Mouse (Mus musculus) thymus, postnatal 10 days (tissue): ENCODE results near the gene Gm28035.

ENCODE experiments used
- DNase-seq, 2 experiments: peaks; one replicate each; pipeline ENCODE4 v3.0.0; 2021; ENCODE audit warnings: low spot score in 2 of 2

The Gm28035 gene

DNA sequence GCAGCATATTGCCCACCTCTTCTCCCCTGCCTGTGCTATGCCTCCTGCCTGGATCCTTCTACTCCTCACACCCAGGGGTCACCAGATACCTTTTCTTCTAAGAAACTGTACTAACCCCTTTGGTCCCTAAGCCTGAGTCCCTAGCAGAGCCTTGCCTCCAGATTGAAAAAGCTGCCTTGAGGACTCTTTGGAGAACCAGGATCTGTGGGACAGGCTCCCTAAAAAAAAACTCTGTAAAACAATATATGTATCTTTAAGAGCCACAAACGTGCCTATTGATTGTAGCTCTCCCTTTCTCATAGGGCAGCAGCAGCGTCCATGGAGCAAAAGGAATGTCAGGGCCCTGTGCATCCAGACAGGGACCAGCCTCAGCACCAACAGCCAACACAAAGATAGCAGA lies at the start of gene Gm28035:
Gene Gm28035, plus strand, starts transcription at position 301 of the 400 bp plus-strand sequence.
- no peak for DNase-seq

DNA sequence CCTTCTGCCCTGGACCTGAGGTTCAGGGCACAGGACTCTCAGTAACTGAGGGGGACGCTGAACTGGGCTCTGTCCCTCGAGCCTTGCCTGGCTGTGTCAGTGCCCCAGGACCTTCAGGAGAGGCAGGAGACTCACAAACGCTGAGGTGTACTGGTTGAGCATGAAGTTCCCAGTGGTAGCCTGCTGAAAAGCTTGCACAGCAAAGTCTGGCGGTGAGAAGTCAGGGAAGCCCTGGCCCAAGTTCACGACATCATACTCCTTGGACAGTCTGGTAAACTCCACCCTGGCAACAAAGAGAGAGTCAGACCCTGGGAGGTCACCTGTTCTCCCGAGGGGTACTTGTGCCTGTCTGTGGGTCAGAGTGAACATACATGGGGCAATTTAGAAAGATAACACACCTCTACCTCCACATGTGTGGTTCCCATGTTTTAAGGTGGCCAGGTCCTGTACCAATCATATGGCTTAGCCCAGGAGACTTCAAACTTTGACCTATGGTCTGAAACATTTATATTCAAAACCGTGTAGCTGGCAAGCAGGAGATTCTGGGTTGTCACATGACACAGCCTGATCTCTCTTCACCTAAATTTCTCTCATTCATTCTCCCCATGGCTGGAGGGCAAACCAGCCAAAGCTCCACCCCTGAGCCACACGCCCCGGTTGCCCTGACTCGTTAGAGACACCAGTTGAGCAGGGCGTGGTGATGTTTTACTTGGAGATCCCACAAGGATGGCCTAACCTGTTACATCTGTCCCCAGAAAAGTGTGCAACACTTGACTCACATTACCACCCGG lies 48.4 kb upstream of the Gm28035 start:
- DNase-seq: no peak

DNA sequence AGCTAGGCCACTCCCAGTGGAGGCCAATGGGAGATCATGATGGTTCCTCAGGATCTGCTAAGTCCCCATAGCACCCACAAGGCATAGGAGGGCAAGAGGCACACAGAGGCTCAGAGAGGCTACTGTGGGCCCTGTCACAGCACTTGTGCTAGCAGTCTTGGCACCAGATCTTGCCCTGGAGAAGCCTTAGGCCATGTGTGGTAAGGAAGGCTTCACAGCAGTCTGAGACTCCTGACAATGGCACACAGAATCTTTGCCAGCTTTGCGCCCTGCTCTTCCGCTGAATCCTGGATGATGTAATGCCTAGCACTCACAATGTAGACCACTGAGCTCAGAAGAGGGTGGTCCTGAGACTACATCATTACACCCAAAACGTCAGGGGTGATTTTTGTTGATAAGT lies 45.7 kb upstream of the Gm28035 start:
- no peak for DNase-seq

DNA sequence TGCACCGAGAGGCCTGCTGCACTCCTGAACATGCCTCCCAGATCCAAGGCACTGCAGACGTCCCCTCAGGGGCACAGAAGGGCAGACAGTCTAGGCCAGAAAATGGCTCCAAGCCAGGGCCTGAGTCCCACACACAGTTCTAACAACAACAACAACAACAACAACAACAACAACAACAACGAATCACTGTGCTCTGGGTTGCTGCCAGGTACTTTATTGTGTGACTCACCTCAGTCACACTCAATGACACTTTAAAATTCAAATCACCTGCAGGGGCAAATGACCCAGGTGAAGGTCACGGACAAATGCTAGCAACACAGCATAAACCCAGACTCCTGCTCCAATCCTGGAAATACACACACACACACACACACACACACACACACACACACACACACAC lies 42.3 kb upstream of the Gm28035 start:
- DNase-seq: no peak

DNA sequence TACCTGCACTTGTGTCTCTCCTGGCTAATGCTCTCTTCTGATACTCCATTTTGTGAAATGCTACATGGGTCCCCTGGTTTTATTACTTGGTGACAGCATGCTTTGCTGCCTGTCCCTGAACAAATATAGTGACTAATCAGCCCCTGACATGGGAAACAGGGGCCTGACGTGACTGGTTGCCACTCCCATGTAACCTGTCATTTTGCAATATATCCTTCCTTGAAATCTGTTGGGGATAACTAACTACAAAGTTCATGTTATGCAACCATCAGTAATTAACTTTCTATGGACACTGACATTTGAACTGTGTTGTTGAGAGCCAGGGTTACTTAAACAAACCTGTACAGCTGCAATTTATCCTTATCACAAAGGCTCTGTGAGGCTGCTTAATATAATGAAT lies 40.4 kb upstream of the Gm28035 start:
- no peak for DNase-seq

DNA sequence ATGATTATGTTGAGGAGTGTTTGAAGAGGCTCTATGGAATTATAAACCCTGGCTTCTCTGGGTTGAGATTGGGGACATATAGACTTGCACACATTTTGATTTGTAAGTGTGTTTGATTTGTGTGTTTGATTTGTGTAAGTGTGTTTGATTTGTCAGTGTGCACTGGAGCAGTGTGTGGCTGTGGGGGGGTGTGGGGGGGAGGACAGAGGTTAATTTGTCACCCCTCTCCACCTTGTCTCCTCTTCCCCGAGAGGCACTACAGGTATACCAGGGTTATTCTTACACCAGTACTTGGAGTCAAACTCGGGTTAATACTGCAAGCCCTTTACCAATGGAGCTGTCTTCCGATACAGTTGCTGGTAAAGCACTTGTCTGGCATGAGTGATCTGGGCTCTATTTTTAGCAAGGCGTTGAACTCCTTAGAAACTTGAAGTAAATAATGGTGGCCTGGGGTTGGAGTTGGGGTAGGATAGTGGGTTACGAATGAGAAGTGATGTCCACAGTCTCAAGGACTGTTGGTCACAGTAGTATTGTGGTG lies 39.9 kb upstream of the Gm28035 start:
- DNase-seq: no peak

DNA sequence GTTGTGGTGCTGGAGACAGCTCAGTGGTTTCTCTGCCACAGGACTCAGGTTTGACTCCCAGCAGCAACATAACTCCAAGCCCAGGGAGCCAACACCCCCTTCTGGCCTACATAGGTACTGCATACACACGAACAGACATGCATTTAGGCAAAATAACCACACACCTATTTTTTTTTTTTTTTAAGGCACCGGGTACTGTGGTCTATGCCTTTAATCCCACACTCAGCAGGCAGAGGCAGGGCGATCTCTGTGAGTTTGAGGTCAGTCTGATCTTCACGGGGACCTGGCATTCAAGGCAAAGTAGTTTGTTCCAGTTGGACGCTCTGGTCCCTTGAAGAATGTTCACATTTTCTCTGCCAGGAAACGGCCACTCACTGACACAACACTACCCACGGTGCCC lies 36.9 kb upstream of the Gm28035 start:
- DNase-seq: peak; percentile 14 to 40

DNA sequence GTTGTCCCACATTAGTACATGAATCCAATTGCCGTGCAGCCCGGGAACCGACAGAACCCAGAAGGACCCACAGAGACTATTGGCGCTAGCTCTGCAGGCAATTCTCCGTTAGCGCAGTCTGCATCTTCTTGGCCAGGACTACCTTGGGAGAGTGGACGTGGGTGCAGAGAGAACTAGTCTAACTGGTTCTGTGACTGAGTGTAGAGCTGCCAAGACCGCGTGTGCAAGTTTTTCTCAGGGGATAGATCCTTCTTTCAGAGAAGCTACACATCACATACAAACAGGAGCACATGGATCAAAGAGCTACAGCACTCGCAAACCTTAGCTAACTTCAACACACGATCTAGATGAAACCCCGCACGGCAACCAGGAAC lies 35.1 kb upstream of the Gm28035 start:
- no peak for DNase-seq

DNA sequence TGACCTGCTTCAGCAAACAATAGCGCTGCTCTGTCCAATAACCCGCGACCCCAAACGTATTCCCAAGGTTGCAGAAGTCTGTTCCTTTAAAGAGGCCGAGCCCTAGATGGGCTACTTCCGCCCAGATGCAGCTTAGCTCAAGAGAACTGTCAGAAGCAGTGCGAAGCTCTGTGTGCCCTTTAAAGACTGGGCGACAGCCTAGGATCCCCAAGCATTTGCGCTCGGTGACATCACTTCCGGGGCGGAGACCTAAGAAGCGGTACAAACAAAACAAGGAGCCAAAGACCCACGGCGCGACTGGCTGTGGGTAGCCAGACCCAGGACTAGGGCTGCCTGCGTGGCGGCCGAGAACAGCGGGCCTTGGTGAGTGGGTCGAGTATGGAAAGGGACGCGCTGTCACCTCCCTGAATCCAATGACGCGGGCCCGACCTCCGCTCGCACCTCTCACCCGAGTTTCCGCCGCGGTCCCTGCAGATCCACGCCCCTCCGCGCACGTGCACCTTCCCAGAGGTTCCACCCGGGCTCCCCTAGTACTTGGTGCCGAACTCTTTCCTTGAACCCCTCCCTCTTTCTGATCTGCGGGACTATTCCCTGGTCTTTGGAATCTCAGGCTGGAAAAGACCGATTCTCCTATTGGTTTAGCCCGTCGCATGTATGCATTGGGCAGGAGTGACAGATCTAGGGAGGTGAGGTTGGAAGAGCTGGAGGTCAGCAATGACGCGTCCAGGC lies 34.6 kb upstream of the Gm28035 start, which contains the start of gene Kyat1:
Gene Kyat1, minus strand, starts transcription at position 219 of the 729 bp plus-strand sequence.
- peak; percentile 86 to 89 for DNase-seq

DNA sequence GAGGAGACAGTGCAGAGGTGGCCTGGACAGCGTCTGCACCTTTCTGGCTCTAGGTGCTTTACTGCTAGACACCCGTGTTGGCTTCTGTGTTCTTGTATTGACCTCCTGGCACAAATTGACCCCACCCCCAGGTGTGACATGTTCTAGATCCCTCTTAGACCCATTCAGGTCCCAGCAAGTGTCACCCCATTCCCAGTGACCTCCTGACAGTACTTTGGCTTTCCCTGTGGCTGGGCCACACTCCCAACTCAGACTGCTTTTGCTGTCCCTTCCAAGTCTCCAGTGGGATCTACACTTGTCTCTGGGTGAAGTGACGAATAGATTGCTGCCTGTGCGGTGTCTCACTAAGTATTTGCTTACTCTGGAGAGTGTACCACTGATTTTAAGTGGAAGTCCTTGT lies 33.0 kb upstream of the Gm28035 start:
- DNase-seq: no peak

DNA sequence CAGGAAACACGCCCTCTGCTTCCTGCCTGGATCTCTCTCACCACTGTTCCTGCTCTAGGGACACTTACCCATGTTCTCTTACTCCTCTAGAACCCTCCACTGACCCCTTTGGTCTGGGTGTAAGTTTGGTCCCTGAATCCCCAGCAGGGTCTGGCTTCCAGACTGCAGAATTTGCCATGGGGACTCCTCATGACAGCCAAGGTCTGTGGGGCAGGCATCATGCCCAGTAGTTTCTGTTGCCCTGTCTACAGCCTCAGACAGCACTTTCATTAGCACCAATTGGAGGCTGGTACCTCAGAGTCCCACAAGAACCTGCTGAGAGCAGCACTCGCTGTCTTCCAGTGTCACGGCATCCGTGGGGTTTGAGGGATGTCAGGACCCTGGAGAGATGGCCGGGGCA lies 32.5 kb upstream of the Gm28035 start:
- DNase-seq: no peak

DNA sequence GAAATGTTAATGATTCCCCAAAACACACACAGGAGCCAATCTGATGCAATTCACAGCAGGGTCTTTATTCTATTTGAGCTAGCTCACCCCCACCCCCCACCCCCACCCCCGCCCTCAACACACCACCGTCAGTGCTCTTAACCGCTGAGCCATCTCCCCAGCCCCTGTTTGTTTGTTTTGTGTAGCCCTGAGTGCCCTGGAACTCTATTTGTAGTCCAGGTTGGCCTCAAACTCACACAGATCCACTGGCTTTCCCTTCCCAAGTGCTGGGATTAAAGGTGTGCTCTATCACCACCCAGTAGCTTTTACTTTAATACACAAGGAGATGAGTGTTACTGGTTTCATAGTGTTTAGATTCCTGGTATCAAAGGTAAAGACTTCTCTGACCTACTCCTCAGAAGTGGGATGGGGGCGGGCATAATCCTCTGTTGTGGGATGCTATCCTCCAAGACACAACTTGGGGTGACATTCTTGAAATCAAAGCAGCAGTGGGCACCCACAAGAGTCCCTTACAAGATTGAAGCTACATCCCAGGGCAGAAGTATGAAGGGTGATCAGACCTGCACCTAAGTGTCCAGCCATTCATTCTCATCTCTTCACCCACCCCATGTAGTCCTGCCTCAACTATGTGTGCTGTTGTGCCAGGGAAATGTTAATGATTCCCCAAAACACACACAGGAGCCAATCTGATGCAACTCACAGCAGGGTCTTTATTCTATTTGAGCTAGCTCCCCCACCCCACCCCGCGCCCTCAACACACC lies 28.8 kb upstream of the Gm28035 start:
- DNase-seq: no peak

DNA sequence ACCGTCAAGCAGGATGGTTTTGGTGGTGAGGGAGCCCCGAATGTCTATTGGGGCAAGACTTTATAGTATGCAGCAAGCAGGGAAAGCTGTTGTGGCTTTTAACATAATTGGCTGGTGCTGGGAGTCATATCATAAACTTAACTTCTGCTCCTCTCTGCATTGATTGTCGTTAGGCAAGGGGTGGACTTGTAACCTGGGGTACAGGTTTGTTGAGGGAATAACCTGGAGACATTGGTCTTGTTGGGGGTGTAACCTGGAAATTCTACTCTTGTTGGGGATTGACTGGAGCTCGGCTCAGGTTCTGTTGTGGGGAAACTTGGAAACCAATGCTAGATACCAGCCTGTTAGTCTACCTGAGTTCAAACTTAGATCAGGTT lies 28.2 kb upstream of the Gm28035 start:
- DNase-seq: no peak

DNA sequence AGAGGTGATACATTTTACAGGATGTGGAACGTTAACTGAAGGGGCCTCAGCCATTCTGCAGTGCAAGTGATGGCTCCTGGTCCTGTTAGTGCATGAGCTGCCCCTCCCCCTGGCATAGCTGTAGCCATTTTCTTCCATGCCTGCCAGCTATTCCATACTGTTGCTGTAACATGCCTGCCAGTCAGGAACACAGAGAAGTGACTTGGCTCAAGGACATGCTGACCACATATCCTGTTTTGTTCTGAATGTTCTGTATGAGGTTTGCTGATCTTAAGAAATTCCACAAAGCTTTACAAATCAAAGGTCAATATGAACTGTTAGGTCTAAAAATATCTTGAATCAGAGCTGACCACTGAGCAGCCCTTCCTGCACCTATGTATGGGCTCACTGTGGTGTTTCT lies 27.4 kb upstream of the Gm28035 start:
- DNase-seq: no peak

DNA sequence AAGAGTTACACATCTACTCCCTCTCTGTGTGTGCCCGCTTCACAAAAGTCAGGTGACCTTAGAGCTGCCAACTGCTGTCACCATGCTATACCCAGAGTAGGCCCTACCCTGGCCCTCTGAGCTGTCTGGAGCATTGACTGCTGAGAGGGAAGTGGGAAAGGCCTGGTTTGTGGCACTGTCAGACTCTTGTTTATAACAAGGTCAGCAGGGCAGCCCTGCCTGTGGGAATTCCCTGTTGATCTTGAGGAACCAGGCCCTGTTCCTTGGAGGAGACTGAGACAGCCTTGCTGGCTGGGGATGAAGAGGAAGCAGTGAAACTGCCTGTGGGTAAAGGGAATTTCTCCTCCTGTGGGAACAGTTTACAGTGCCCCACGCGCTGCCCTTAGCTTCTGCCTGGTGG lies 25.6 kb upstream of the Gm28035 start:
- DNase-seq: no peak

DNA sequence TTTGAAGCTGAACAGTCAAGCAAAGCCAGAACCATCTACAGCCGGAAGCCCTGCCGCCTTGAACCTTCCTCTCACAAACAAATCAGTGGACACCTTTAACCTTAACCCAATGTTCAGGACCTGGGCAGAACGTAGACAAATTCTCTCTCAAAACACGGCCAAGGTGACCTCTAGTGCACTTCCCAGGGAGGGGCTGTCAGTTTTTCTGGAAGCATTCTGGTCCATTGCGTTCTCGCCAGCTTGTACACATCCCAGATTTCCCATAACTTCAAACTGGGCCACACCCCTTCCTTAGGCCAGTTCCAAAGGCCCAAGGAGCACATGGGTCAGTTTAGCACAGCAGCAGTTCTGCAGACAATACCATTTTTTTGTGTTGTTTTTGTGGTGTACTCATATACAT lies 24.9 kb upstream of the Gm28035 start:
- no peak for DNase-seq

DNA sequence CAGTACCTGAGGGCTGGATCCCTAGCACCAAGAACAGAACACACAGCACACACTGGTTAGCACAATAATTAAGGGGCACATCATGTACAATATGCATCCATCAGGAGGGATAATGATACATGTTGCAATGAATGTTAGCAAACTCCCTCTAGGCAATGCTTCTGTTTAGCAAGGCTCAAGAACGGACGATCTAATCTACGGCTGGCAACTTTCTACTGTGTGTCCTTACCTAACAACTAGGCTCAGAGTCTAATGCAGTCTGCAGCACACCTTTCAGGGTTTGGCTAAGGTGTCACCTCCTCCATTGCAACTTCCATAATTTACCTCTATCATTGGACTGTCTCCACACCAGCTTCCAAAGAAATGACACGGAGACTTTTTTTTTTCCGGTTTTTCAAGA lies 24.1 kb upstream of the Gm28035 start:
- DNase-seq: no peak

DNA sequence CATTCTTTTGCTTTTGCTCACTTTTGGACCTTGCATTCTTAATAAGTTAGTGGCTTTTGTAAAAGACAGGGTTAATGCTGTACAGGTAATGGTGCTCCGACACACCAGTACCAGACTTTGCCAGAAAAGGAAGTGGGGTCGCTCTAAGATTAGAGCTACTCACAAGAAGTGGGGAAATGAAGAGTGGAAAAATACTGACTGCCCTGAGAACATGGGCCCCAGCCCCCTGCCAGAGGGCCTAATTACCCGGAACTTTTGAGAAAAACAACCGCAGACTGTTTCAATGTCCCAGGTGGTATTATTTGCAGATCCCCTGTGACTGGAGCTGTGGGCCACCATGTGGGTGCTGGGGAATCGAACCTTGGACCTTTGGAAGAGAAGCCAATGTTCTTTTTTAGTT lies 4.8 kb upstream of the Gm28035 start:
- DNase-seq: no peak

DNA sequence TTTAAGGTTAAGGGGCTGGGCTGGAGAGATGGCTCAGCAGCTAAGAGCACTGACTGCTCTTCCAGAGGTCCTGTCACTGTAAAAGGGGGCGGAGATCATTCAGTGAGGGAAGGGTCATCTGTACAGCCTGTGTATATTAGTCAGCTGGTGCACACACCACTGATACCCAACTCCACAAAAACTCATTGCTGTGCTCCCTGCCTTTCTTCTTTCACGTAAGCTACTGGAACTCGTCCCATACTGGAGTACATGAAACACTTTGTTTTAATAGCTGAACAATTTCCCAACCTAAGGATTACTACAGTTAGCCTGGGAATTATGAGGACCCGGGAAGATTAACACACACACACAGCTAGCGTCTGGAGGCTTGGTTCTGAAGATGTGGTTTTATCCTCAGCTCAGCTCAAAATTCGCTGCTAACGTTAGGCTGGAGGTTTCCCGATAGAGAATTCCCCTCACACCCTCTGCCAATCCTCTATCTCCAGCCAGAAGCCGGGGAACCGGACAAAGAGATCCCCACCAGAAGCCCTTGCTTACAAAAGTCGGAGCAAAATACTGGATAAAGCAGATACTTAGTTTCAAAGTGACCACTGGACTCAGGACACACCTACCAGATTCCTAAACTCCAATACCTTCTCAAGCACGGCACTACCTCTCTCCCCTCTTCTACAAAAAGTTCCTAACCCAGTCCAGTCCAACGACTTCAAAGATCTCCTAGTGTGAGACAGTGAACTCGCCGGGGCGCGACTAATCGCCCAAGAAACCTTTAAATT lies 3.8 kb upstream of the Gm28035 start:
- DNase-seq: no peak

DNA sequence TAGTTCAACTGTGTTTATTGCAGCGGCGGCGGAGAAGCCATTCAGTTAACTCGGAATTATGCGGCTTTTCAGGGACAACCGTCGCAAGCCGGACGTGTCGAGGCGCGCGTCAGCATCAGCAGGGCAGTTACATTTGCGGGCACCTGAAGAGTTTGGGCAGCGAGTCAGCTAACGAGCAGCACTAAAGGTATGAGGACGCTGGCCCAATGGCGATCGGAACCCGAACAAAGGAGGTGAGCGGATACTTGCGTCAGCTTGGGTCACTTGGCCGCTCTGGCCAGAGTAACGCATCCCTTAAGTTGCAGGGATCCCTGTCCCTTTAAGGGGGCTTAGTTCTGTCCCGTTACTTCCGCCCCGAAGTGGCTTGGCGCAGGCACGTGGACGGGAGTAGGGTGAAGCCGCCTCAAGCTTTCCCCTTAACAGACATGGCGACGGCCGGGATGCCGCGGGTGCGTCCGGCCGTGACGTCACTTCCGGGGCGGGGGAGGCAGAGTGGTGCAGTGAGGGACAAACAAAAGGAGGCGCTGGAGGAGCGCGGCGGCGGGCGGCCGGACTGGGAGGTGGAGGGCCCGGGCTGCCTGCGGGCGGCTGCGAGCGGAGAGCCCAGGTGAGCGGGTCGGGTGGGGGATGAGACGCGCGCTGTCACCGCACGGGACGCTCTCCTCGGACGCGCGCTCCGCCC lies 3.0 kb upstream of the Gm28035 start, which contains the start of gene Lrrc8a:
Gene Lrrc8a, plus strand, starts transcription at position 517 of the 682 bp plus-strand sequence.
- DNase-seq: peak; percentile 99 to 100

DNA sequence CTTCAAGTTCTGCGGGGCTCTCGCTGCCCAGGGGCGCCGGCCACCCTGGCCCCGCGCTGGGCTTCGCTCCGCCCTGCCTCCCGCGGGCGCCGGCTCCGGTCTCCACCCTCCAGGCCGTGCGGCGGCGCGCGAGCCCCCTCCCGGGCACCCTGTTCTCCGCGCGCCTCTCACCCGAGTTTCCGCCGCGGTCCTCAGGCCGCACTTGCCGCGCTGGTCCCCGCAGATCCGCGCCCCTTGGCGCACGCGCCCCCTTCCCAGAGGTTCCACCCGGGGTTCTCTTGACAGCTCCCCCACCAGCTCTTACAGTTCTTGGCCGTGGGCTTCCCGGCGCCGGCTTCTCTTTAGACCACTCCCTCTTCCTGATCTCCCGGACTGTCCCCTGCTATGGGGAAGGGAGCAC lies 2.5 kb upstream of the Gm28035 start:
- DNase-seq: peak; percentile 70 to 75
